Mouse (Mus musculus): ENCODE data around the gene Tenm3. TPM values are rescaled to one million over a fixed set of nuclear protein-coding genes. Genes with fewer than 3 reads are reported as not detected.

Tenm3 gene
- total RNA-seq, 2 experiments from 2014 or later, result 78.0 to 80.1 TPM

GRCm38 (mm10) chr8:48754959-48755358, 88.8 kb downstream of the Tenm3 start:
- Histone ChIP-seq H3K4me3 (no peak overlapping the region), H3K27ac (no peak overlapping the region)
- DNase-seq (ENCODE audit: low spot score in 2 of 2), result no peak
- no peak for TF ChIP-seq CTCF (conservative IDR thresholded peaks at IDR 0.05)

- TF ChIP-seq CTCF (conservative IDR thresholded peaks at IDR 0.05), result no peak
- no peak for DNase-seq (ENCODE audit: low spot score in 2 of 2)
These were observed 91.8 kb downstream of the Tenm3 start for GRCm38 (mm10) chr8:48751965-48752364.

GRCm38 (mm10) chr8:48748503-48749059, 95.2 kb downstream of the Tenm3 start:
- no peak for DNase-seq (ENCODE audit: low spot score in 2 of 2)
- no peak for TF ChIP-seq CTCF (conservative IDR thresholded peaks at IDR 0.05)
- H3K27ac ChIP-seq, result no peak overlapping the region
- H3K4me3 ChIP-seq, result no peak overlapping the region

More at GRCm38 (mm10) chr8:48751965-48752364, 91.8 kb downstream of the Tenm3 start:
- no peak overlapping the region for H3K27ac ChIP-seq
- no peak overlapping the region for H3K4me3 ChIP-seq

- H3K4me3 ChIP-seq, result no peak overlapping the region
- no peak for DNase-seq (ENCODE audit: low spot score in 2 of 2)
- H3K27ac ChIP-seq, result no peak overlapping the region
- TF ChIP-seq CTCF (conservative IDR thresholded peaks at IDR 0.05), result peak; percentile 34
These were observed 99.8 kb downstream of the Tenm3 start for GRCm38 (mm10) chr8:48743912-48744311.

GRCm38 (mm10) chr8:48742741-48743140, 101.0 kb downstream of the Tenm3 start:
- H3K27ac ChIP-seq, result no peak overlapping the region
- no peak for TF ChIP-seq CTCF (conservative IDR thresholded peaks at IDR 0.05)
- no peak overlapping the region for H3K4me3 ChIP-seq
- no peak for DNase-seq (ENCODE audit: low spot score in 2 of 2)

- no peak overlapping the region for H3K27ac ChIP-seq
- no peak overlapping the region for H3K4me3 ChIP-seq
- TF ChIP-seq CTCF (conservative IDR thresholded peaks at IDR 0.05), result no peak
- DNase-seq (ENCODE audit: low spot score in 2 of 2), result no peak
These were observed 102.8 kb downstream of the Tenm3 start for GRCm38 (mm10) chr8:48740951-48741350.

- peak in 1 of 2 experiments; percentile 21 for DNase-seq (ENCODE audit: low spot score in 2 of 2)
- no peak for TF ChIP-seq CTCF (conservative IDR thresholded peaks at IDR 0.05)
- H3K4me3 ChIP-seq, result peak overlapping the region; percentile 45
- H3K27ac ChIP-seq, result peak overlapping the region; percentile 46; the same call in 1 of the 2 replicates
These were observed 103.4 kb downstream of the Tenm3 start for GRCm38 (mm10) chr8:48740147-48740881.

- no peak for DNase-seq (ENCODE audit: low spot score in 2 of 2)
- Histone ChIP-seq H3K4me3 (no peak overlapping the region), H3K27ac (no peak overlapping the region)
- TF ChIP-seq CTCF (conservative IDR thresholded peaks at IDR 0.05), result no peak
These were observed 110.0 kb downstream of the Tenm3 start for GRCm38 (mm10) chr8:48733731-48734130.

- no peak for DNase-seq (ENCODE audit: low spot score in 2 of 2)
- Histone ChIP-seq H3K4me3 (no peak overlapping the region), H3K27ac (no peak overlapping the region)
- no peak for TF ChIP-seq CTCF (conservative IDR thresholded peaks at IDR 0.05)
These were observed 110.7 kb downstream of the Tenm3 start for GRCm38 (mm10) chr8:48733057-48733456.

- TF ChIP-seq CTCF (conservative IDR thresholded peaks at IDR 0.05), result no peak
- no peak overlapping the region for H3K4me3 ChIP-seq
- no peak overlapping the region for H3K27ac ChIP-seq
- DNase-seq (ENCODE audit: low spot score in 2 of 2), result no peak
These were observed 113.0 kb downstream of the Tenm3 start for GRCm38 (mm10) chr8:48730701-48731100.

- no peak for TF ChIP-seq CTCF (conservative IDR thresholded peaks at IDR 0.05)
- no peak overlapping the region for H3K4me3 ChIP-seq
- no peak for DNase-seq (ENCODE audit: low spot score in 2 of 2)
- no peak overlapping the region for H3K27ac ChIP-seq
These were observed 114.7 kb downstream of the Tenm3 start for GRCm38 (mm10) chr8:48728833-48729690.

- H3K27ac ChIP-seq, result no peak overlapping the region
- TF ChIP-seq CTCF (conservative IDR thresholded peaks at IDR 0.05), result no peak
- DNase-seq (ENCODE audit: low spot score in 2 of 2), result no peak
- H3K4me3 ChIP-seq, result no peak overlapping the region
These were observed 115.7 kb downstream of the Tenm3 start for GRCm38 (mm10) chr8:48728006-48728405.

- Histone ChIP-seq H3K4me3 (no peak overlapping the region), H3K27ac (no peak overlapping the region)
- no peak for TF ChIP-seq CTCF (conservative IDR thresholded peaks at IDR 0.05)
- no peak for DNase-seq (ENCODE audit: low spot score in 2 of 2)
These were observed 121.0 kb downstream of the Tenm3 start for GRCm38 (mm10) chr8:48722744-48723143.
